Mouse (Mus musculus): Measurements from ENCODE around the gene Il10ra.

Il10ra gene

GRCm38 (mm10) chr9:45268597-45269325, at the start of gene Il10ra:
Il10ra (minus strand) TSS chr9:45269149.
- DNase-seq (ENCODE audit: low spot score in 2 of 2), result peak in 1 of 2 experiments; percentile 8

- peak in 1 of 2 experiments; percentile 32 for DNase-seq (ENCODE audit: low spot score in 2 of 2)
Measured at GRCm38 (mm10) chr9:45317635-45318034, 48.7 kb upstream of the Il10ra start.

DNA sequence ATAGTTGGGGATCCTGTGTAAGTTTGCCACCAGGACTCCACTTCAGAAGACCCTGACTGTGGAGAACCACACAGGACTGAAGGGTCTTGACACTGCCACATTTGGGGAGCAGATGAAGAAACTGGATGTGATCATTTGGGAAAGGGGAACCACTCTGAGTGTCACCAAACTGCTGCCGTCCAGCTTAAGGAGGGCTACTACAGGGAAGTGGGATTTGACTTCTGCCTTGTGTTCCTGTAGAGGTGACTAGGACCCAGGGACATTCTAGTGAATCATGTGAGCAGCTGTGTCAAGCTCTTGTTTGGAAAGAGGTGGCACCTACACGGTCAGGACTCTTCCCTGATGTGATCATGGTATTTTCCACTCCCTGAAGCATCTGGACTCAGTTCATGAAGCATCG, 45.0 kb upstream of the Il10ra start:
- DNase-seq (ENCODE audit: low spot score in 2 of 2), result no peak

GRCm38 (mm10) chr9:45311858-45312257, 42.9 kb upstream of the Il10ra start:
- no peak for DNase-seq (ENCODE audit: low spot score in 2 of 2)

DNA sequence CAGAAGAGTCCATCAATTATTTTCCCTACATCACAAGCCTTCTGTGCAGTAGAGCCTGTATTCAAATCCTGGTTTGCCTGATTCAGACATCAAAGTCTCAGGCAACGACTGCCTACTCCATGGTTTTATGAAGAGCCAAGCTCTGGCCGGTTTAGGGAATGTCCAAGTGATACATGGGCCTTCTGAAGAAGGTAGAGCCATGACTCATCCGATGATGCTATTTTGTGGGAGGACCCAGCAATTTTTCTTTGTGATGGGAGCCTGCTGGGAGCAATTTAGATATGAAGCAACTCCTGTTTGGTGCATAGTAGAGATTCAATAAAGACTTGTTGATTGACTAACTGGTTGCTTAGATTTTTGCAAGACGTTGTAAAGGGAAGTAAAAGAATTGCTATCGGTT, 39.6 kb upstream of the Il10ra start:
- no peak for DNase-seq (ENCODE audit: low spot score in 2 of 2)

- no peak for DNase-seq (ENCODE audit: low spot score in 2 of 2)
Measured at GRCm38 (mm10) chr9:45306746-45307410, 37.9 kb upstream of the Il10ra start.

DNA sequence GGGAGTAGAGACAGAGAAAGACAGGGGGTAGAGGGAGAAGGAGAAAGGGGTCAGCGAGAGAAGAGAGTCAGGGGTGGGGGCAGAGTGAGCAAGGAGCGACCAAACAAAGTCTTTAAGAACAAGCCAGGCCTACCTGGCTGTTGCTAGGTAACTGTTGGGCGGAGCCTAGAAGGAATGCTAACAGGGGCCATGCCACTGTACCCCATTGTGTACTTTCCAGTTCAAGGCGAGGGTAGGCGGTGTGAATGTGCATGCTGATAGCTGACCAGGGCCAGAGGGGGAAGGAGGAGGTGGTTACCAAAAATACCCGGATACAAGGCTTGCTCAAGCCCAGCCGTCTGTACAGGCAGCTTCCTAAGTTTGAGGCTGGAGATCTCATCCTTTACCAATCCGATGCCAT, 32.8 kb upstream of the Il10ra start:
- no peak for DNase-seq (ENCODE audit: low spot score in 2 of 2)

GRCm38 (mm10) chr9:45300422-45301104, 31.6 kb upstream of the Il10ra start:
- peak; percentile 96 to 98 for DNase-seq (ENCODE audit: low spot score in 2 of 2)

DNA sequence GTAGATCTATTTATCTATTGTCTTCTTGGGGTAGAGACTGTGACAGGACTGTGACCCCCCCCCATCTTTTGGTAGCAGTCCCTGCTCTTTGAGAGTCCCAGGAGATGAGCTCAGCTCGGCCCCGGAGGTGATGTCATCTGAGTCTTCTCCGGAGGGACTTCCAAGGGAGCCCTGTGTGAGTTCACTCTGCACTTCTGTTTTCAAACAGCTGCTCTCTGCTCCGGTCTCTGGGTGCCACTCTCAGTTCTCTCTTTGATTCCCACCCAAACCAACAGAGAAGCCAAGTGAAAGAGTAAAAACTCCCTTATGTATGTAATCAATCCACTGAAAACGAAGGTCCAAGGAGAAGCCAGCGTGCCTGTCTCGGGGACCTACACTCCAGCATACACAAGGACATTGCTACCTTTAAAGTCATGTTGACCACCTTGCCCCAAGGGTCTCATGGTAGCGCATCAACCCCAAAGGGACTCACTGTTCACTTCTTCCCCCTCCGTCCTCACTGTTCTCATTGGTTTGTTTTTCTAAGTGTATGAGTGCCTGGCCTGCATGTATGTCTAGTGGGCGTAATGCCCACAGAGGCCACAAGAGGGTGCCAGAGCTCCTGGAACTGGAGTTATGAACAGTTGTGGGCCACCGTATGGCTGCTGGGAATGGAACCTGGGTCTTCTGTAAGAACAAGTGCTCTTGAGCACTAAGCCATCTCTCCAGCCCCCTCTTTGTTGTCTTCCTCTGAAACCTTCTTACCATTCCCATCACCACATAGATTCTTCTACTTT, 30.5 kb upstream of the Il10ra start:
- peak in 1 of 2 experiments; percentile 12 for DNase-seq (ENCODE audit: low spot score in 2 of 2)

DNA sequence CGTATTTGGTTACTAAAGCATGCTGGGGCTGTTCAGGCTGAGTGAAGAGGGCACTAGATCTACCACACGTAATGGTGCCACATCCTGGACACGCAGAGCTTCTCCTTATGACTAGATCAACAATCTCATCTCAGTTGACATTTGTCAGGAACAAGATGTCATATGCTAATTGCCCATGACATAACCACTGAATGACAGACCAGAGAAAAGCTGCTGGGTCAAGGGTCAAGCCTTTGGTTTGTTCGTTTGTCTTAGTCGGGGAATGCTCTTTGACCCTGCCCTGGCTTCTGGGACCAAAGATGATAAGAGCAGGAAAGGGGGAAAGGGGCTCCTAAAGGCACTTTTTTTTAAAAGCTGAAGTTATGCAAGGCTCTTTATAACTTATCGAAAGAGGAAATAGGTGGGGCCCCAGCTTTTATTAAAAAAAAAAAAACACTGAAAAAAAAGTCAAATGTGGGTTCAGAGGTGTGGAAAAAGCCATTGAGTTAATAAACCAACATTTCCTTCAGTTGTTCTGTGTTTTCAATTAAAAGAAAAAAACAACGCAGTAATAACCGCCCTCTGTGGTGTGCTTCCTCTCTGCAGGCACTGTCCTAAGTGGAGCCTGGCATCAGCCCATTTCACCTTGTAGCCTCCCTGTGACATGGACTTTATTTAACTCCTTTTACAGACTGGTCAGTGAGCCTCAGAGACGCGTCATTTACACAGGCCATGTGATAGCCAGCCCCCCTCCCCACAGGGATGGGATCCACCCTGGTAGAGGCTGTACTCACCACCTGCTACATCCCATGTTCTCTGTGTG, 25.5 kb upstream of the Il10ra start:
- no peak for DNase-seq (ENCODE audit: low spot score in 2 of 2)

GRCm38 (mm10) chr9:45291481-45292168, 22.7 kb upstream of the Il10ra start:
- no peak for DNase-seq (ENCODE audit: low spot score in 2 of 2)

- no peak for DNase-seq (ENCODE audit: low spot score in 2 of 2)
Measured at GRCm38 (mm10) chr9:45282466-45282865, 13.5 kb upstream of the Il10ra start.

- no peak for DNase-seq (ENCODE audit: low spot score in 2 of 2)
Measured at GRCm38 (mm10) chr9:45280891-45281290, 11.9 kb upstream of the Il10ra start.

DNA sequence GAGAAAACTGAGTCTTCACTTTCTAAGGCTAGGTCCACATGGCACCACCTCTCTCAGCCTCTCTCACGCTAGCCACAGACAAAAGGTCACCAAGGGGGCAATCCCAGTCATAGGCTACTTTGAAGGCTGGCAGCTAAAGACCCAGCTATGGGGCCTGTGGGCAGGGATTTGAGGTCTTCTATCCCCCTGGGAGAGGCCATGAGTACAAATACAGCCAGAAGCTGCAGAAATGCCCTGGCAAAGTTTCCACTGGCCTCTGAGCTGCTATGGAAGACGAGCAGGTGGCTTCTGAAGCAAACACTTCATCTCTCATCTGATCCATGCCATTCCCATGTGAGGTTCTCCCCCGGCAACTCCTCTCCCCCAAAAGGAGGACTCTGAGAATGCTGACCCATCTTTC, 11.1 kb upstream of the Il10ra start:
- no peak for DNase-seq (ENCODE audit: low spot score in 2 of 2)

GRCm38 (mm10) chr9:45274635-45275034, 5.7 kb upstream of the Il10ra start:
- no peak for DNase-seq (ENCODE audit: low spot score in 2 of 2)

GRCm38 (mm10) chr9:45274218-45274617, 5.3 kb upstream of the Il10ra start:
- no peak for DNase-seq (ENCODE audit: low spot score in 2 of 2)

DNA sequence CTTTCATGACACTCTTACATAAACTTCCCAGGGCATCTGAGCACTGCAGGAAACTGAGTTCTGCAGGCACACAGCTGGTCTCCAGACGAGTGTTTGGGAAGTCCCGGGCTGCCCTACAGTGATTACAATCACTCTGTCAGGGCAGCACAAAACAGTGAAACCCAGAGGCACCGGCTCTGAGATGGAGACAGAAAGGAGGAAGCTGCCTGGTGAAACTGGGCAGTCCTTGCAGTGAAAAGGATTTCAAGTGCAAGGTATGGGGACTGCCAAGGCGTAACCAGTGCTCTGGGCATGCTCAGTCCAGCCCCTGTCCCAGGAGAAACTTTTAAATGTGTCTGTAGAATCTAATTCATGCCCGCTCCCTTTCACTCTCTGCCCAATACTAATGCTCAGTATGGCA, 3.3 kb upstream of the Il10ra start:
- DNase-seq (ENCODE audit: low spot score in 2 of 2), result no peak

- no peak for DNase-seq (ENCODE audit: low spot score in 2 of 2)
Measured at GRCm38 (mm10) chr9:45268079-45268478, 870 bp downstream of the Il10ra start.

- DNase-seq (ENCODE audit: low spot score in 2 of 2), result no peak
Measured at GRCm38 (mm10) chr9:45267099-45267498, 1.9 kb downstream of the Il10ra start.

GRCm38 (mm10) chr9:45261872-45262271, 7.1 kb downstream of the Il10ra start:
- DNase-seq (ENCODE audit: low spot score in 2 of 2), result no peak

DNA sequence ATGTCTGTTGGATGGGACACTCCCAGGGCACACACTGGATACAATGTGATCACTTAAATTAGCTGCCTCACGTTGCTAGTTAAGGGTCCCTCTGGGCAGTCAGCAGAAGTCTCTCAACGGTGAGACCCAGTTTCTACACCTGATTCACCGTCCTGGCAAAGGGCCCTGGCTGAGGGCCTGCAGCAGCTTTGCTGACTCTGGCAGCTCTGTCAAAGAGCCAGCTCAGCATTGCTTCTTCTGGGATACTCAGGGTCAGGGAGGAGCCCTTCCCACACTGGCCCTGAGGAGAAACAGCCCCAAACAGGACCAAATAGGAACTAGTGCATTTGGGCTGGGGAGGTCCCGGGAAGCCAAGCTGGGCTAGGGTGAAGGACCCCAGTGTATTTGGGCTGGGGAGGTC, 7.5 kb downstream of the Il10ra start:
- peak in 1 of 2 experiments; percentile 46 for DNase-seq (ENCODE audit: low spot score in 2 of 2)

All from cerebellum, postnatal 4 days (tissue).